Mouse (Mus musculus) CD4-positive naive resting alpha-beta T cell, adult 57 days (primary cell): Measurements from ENCODE around the gene Rnaseh2c. TPM values are rescaled to one million over a fixed set of nuclear protein-coding genes. Genes with fewer than 3 reads are reported as not detected.

Experiments used
- total RNA-seq: library from RNA; stranded (reverse); gene quantifications from one replicate; pipeline ENCODE4 v1.2.4, GENCODE M21; 2023

The Rnaseh2c gene
- 97.8 TPM for total RNA-seq

DNA sequence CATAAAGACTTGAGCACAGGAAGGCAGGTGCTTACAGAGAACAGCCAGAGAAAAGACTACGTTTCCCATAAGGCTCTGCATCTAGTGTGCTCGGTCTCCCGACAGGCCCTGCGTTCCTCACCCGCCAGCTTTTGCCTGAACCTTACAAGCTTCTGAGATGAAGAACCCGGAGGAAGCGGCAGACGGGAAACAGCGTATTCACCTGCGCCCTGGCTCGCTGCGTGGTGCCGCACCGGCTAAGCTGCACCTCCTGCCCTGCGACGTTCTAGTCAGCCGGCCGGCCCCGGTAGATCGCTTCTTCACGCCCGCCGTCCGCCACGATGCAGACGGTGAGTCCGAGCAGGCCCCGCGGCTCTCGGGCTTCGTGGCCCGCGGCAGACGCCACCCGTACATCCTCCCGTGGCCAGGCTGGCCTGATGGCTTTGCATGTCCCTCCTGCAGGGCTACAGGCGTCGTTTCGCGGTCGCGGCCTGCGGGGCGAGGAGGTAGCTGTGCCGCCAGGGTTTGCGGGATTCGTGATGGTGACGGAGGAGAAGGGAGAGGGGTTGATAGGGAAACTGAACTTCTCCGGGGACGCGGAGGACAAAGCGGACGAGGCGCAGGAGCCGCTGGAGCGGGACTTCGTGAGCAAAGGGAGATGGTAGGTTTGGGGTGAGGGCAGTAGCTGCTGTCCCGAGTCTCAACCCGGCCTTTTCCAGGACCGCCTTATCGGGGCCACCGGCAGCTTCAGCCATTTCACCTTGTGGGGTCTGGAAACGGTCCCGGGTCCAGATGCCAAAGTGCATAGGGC, at the start of gene Rnaseh2c:
Gene Rnaseh2c, plus strand, starts transcription at position 122 of the 790 bp plus-strand sequence.

DNA sequence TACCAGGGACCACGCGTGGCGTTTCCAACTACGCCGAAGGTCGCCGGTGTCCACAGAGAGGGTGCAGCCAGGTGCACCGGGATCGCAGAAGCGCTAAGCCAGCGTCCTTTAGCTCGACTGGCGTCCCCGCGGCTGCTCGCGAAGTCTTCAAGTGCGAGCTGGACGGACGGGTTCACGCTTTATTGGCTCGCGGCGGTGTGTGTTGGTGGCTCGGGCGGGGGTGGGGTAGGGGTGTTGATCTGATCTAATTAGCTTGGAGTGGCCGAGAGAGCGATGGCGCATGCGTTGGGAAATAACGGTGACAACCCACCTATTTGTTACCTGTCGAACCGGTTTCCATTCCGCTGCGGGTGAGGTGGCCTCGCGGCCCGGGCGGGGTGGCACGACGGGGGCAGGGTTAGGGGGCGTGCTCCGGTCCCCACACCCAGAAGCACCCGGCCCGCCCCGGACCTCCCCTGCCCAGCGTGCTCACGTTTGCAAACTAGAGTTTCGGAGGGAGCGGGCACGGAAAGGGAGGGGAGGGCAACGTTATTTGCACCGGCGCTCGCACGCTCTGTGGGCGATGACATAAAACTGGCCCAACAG, 41.1 kb upstream of the Rnaseh2c start, which contains the start of gene Ovol1:
Gene Ovol1, minus strand, starts transcription at position 190 of the 585 bp plus-strand sequence.

DNA sequence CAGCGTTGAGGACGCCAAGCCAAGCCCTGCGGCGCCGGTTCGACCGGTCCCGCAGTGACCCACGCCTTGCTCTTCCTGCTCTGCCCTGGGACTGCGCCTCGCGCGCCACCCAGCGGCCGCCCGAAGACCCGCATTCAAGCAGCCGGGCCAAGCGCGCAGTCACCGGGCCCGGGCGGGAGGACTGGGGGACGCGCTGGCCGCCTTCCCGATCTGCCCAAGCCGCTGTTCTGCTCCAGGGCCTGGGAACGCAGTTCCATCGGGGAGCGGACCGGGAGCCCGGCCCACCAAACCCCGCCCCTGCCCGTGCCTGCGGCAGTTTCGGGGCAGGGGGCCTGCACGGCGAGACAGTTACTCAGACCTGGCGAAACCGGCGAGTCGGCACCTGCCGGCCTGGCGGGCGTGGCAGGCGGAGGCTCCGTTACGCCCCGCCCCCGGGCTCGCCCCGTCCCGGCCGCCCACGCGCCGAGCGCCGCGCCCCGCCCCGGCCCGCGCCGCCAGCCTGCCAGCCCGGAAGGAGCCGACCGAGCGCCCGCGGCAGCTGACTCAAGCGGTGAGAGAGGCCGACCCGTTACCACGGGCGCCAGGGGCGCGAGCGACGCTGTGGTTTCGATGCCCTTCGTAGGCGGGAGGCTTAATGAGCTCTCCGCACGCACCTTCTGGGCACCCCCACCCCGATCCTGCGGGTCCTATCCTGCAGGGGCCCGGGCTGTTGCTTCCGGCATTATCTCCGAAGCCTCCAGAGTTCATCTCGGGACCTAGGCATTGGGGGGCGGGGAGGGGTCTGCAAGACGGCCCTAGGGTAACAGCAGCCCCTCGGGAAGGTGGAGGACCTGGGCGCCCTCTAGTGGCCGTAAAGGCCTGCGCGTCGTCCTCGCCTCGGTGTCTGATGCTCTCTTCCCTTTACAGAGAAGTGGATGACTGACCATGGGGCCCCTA, 33.9 kb upstream of the Rnaseh2c start, which contains the start of gene Ap5b1:
Gene Ap5b1, plus strand, starts transcription at position 492 of the 936 bp plus-strand sequence.

DNA sequence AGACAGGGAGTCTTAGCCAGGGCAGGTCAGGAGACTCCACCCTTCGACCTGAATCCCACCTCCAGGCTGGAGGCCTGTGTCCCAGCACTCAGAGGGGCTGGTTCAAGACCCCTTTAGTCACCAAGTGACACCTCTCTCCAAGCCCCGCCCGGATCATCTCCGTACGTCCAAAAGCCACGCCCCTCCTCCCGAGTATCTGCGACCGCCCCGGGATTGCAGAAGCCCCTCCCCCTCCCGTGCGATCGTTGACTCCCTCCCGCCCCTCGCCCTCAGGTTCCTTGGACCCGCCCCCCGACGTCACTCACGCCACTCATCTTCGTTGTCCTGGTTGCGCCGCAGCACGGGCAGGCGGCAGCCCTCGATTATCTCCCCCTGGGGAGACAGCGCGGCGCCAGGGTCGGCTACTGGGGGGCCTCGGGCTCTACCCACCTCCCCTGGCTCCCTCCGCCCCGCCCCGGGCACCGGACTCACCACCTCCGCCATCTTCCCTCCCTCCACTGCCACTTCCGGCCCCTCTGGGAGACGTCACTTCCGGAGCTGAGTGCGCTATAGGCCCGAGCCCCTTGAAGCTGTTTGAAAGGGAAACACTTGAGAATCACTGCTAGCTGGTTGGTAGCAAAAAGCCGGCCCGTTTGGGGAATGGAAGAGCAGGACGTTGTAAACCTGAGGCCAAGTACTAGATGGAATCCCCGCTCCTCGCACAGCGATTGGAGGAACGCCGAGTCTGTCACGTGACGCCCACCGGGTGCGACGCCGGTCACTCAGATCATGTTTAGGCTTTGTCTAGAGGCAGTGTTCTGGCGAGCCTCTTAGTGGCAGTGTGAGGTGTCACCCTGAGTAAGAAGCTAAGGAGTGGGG, 8.1 kb downstream of the Rnaseh2c start, which contains the start of gene Kat5:
Gene Kat5, minus strand, starts transcription at position 691 of the 858 bp plus-strand sequence.

GRCm38 (mm10) chr19:5637069-5638047, 35.7 kb downstream of the Rnaseh2c start, which contains the start of gene Rela:
Rela (plus strand) TSS chr19:5637483.

Other genes with a start within 250 kb of the Rnaseh2c start
- gene Eif1ad, start 235.1 kb upstream of the Rnaseh2c start, total RNA-seq = 41.9 TPM
- gene Banf1, start 234.7 kb upstream of the Rnaseh2c start, total RNA-seq = 106 TPM
- gene Sart1, start 213.2 kb upstream of the Rnaseh2c start, total RNA-seq = 200 TPM
- 1.4 TPM for gene Tsga10ip, start 199.3 kb upstream of the Rnaseh2c start, total RNA-seq
- gene Drap1, start 176.9 kb upstream of the Rnaseh2c start, total RNA-seq = 174 TPM
- 61.4 TPM for gene AI837181, start 176.7 kb upstream of the Rnaseh2c start, total RNA-seq
- 0.71 TPM for gene Fosl1, start 154.3 kb upstream of the Rnaseh2c start, total RNA-seq
- 7.5 TPM for gene Ccdc85b, start 144.0 kb upstream of the Rnaseh2c start, total RNA-seq
- 76.3 TPM for gene Fibp, start 141.3 kb upstream of the Rnaseh2c start, total RNA-seq
- gene Ctsw, start 133.4 kb upstream of the Rnaseh2c start, total RNA-seq = 54.6 TPM
- gene Efemp2, start 127.9 kb upstream of the Rnaseh2c start, total RNA-seq = 1.6 TPM
- gene Mus81, start 113.5 kb upstream of the Rnaseh2c start, total RNA-seq = 47.9 TPM
- gene Cfl1, start 111.4 kb upstream of the Rnaseh2c start, total RNA-seq = 1,409 TPM
- gene 1700020D05Rik, start 98.1 kb upstream of the Rnaseh2c start, total RNA-seq = 1.4 TPM
- 6.6 TPM for gene Snx32, start 91.3 kb upstream of the Rnaseh2c start, total RNA-seq
- gene Ovol1, start 41.2 kb upstream of the Rnaseh2c start, total RNA-seq = not detected
- 24.4 TPM for gene Ap5b1, start 33.8 kb upstream of the Rnaseh2c start, total RNA-seq
- 120 TPM for gene Kat5, start 8.4 kb downstream of the Rnaseh2c start, total RNA-seq
- 154 TPM for gene Rela, start 35.6 kb downstream of the Rnaseh2c start, total RNA-seq
- 202 TPM for gene Sipa1, start 61.8 kb downstream of the Rnaseh2c start, total RNA-seq
- 51.2 TPM for gene Map3k11, start 86.9 kb downstream of the Rnaseh2c start, total RNA-seq
- 191 TPM for gene Pcnx3, start 87.0 kb downstream of the Rnaseh2c start, total RNA-seq
- gene Kcnk7, start 102.5 kb downstream of the Rnaseh2c start, total RNA-seq = not detected
- gene Ehbp1l1, start 124.4 kb downstream of the Rnaseh2c start, total RNA-seq = 25.5 TPM
- gene Fam89b, start 127.8 kb downstream of the Rnaseh2c start, total RNA-seq = 33.6 TPM
- 2.5 TPM for gene Ltbp3, start 139.0 kb downstream of the Rnaseh2c start, total RNA-seq
- 76.3 TPM for gene Scyl1, start 169.5 kb downstream of the Rnaseh2c start, total RNA-seq